Mouse (Mus musculus) ES-E14 (cell line): ENCODE measurements around the gene Sptbn2. TPM values are rescaled to one million over a fixed set of nuclear protein-coding genes. Genes with fewer than 3 reads are reported as not detected.
A peak's percentile ranks its signal among the peaks of the same experiment; 100 is the strongest.

Source experiments
- DNase-seq: peaks from one replicate; pipeline ENCODE4 v3.0.0-alpha.2; 2013; ENCODE audit warnings: low read depth, low spot score
- H3K27ac ChIP-seq: 2 replicates; pipeline ENCODE4 v1.5.1; 2012; ENCODE audit warnings: low read depth, mild to moderate bottlenecking, low read length, moderate library complexity, mixed read lengths; ENCODE audit not compliant: poor library complexity, insufficient read depth, severe bottlenecking
- H3K36me3 ChIP-seq: 2 replicates; pipeline ENCODE4 v1.6.1; 2012; ENCODE audit warnings: mild to moderate bottlenecking, low read length, moderate library complexity, mixed read lengths; ENCODE audit not compliant: control insufficient read depth, poor library complexity, insufficient read depth, severe bottlenecking
- H3K4me1 ChIP-seq, 2 experiments: fragments of 150-350 bp in 1 of 2; sonication (generic) in 1 of 2; 2 replicates each; pipeline ENCODE4 v1.6.1; 2012; ENCODE audit warnings: low read length in 2 of 2, mild to moderate bottlenecking in 1 of 2, mixed read lengths in 1 of 2; ENCODE audit not compliant: control insufficient read depth in 2 of 2, insufficient read depth in 2 of 2, poor library complexity in 1 of 2
- H3K4me3 ChIP-seq, 2 experiments: fragments of 150-350 bp in 1 of 2; sonication (generic) in 1 of 2; 2 replicates each; pipeline ENCODE4 v1.5.1; 2012; ENCODE audit warnings: low read length in 2 of 2, low read depth in 1 of 2, mild to moderate bottlenecking in 1 of 2, mixed read lengths in 1 of 2; ENCODE audit not compliant: insufficient read depth in 1 of 2, poor library complexity in 1 of 2, severe bottlenecking in 1 of 2
- H3K9ac ChIP-seq: 2 replicates; pipeline ENCODE4 v1.6.1; 2012; ENCODE audit warnings: low read depth, mild to moderate bottlenecking, low read length, mixed read lengths; ENCODE audit not compliant: poor library complexity, insufficient read depth, severe bottlenecking
- H3K9me3 ChIP-seq: fragments of 150-350 bp; sonication (generic); 2 replicates; pipeline ENCODE4 v1.6.1; 2012; ENCODE audit warnings: low read depth, mild to moderate bottlenecking, low read length; ENCODE audit not compliant: control insufficient read depth, insufficient read depth
- CHD2 ChIP-seq: IDR thresholded peaks from 2 replicates; pipeline ENCODE4 v1.6.1; 2014; ENCODE audit warnings: mild to moderate bottlenecking, low read depth, low read length, inconsistent platforms
- HCFC1 ChIP-seq: IDR thresholded peaks from 2 replicates; pipeline ENCODE4 v1.6.1; 2012; ENCODE audit warnings: low read length, inconsistent platforms, borderline replicate concordance; ENCODE audit not compliant: insufficient read depth
- MAFK ChIP-seq: IDR thresholded peaks from 2 replicates; pipeline ENCODE4 v1.6.1; 2014; ENCODE audit warnings: mild to moderate bottlenecking, low read depth, low read length, inconsistent platforms; ENCODE audit not compliant: insufficient read depth
- ZC3H11A ChIP-seq: IDR thresholded peaks from 2 replicates; pipeline ENCODE4 v1.6.1; 2012; ENCODE audit warnings: low read depth, mild to moderate bottlenecking, inconsistent platforms, low read length, borderline replicate concordance
- ZNF384 ChIP-seq: IDR thresholded peaks from 2 replicates; pipeline ENCODE4 v1.6.1; 2012; ENCODE audit warnings: low read depth, low read length, inconsistent platforms
- in situ Hi-C, 2 experiments: fragments of 600-800 bp; cut with MboI; formaldehyde crosslinking; loops; one replicate each; pipeline ENCODE4 v1.15.1; 2025; ENCODE audit warnings: low sequenced_read_pairs in 2 of 2, inconsistent platforms in 1 of 2; ENCODE audit not compliant: unreplicated experiment in 2 of 2
- total RNA-seq: library from RNA; depleted of rRNA; stranded (reverse); fragments of 300-350 nt; gene quantifications from 2 replicates; pipeline ENCODE4 v1.2.3, GENCODE M21; 2012

The Sptbn2 gene
- total RNA-seq, 1 experiment = 14.1 TPM

DNA sequence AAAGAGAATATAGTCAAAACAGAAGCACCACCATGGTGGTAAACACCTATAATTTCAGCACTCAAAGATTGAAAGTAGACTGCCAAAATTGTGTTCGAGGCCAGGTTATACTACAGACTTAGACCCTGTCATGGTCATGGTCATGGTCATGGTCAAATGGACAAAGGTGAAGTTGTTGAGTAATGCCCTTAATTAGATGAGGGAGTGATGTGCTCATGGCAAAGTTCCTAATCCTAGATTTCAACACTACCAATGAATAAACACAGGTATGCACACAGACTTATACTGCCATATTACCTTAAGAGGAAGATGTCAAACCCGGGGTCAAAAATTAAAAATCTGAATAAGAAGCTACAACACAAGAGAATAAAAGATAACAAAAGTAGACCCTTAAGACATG lies 75.3 kb downstream of the Sptbn2 start:
- H3K4me3 ChIP-seq = no peak overlapping the region
- DNase-seq = no peak
- no peaks in the 10 kb centered on the region for H3K9me3 ChIP-seq
- H3K4me1 ChIP-seq = peaks cover 6 to 8% of the 10 kb centered on the region in 2 experiments
- peaks cover 45% of the 10 kb centered on the region for H3K36me3 ChIP-seq
- H3K9ac ChIP-seq = no peak overlapping the region
- in situ Hi-C loops = no loop called here
- H3K27ac ChIP-seq = no peak overlapping the region
- TF ChIP-seq CHD2 = no peak
- no peak for TF ChIP-seq MAFK
- no peak for TF ChIP-seq HCFC1
- no peak for TF ChIP-seq ZC3H11A
- TF ChIP-seq ZNF384 = no peak

GRCm38 (mm10) chr19:4793281-4793830 lies 82.4 kb downstream of the Sptbn2 start:
- DNase-seq = no peak
- Histone ChIP-seq H3K4me1 (peaks cover 4 to 12% of the 10 kb centered on the region in 2 experiments), H3K9ac (peak overlapping the region; percentile 87), H3K4me3 (peak overlapping the region; percentile 87 to 90), H3K9me3 (no peaks in the 10 kb centered on the region), H3K27ac (peak overlapping the region; percentile 59; the same call in 1 of the 2 replicates), H3K36me3 (peaks cover 27% of the 10 kb centered on the region)
- in situ Hi-C loops = no loop called here
- TF ChIP-seq ZNF384 (no peak), ZC3H11A (no peak), CHD2 (no peak), HCFC1 (no peak; the same call in 1 of the 2 replicates), MAFK (no peak)

GRCm38 (mm10) chr19:4793831-4794422 lies 83.0 kb downstream of the Sptbn2 start, which contains the start of gene Rbm4:
Gene Rbm4 (minus strand): TSS chr19:4793901.
- in situ Hi-C loops = no loop called here
- H3K9ac ChIP-seq = peak within 1 kb of the TSS; percentile 87
- H3K27ac ChIP-seq = peak within 1 kb of the TSS; percentile 76
- peak; percentile 81 for TF ChIP-seq CHD2
- TF ChIP-seq ZC3H11A = no peak
- DNase-seq = peak; percentile 98
- no peaks in the 10 kb centered on the region for H3K9me3 ChIP-seq
- peak within 1 kb of the TSS; percentile 87 to 90 for H3K4me3 ChIP-seq
- peaks cover 4 to 10% of the 10 kb centered on the region in 2 experiments for H3K4me1 ChIP-seq
- H3K36me3 ChIP-seq = peaks cover 28% of the 10 kb centered on the region

DNA sequence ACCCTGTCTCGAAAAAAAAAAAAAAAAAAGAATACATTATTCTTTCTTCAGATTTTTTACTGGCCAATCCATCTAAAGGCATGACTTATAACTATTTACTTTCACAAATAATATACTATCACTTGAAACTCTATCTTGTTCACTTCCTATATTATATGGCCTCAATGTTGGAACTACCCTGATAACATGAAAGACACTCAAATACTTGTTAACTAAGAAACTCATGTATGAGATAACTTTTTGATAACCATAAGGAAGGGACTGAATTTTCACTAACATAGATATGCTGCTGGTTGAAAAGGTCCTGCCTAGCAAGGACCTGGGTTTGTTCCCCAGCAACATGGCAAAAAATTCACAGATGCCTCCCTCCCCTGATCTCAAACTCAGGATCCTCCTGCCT lies 85.0 kb downstream of the Sptbn2 start:
- no peak overlapping the region for H3K4me3 ChIP-seq

More for the DNA sequence above, 85.0 kb downstream of the Sptbn2 start:
- H3K9ac ChIP-seq = no peak overlapping the region
- in situ Hi-C loops = no loop called here
- DNase-seq = no peak
- TF ChIP-seq ZC3H11A (no peak), HCFC1 (no peak), CHD2 (no peak), ZNF384 (no peak), MAFK (no peak)
- no peak overlapping the region for H3K27ac ChIP-seq
- peaks cover 32% of the 10 kb centered on the region for H3K36me3 ChIP-seq
- no peaks in the 10 kb centered on the region for H3K9me3 ChIP-seq
- peaks cover 7 to 8% of the 10 kb centered on the region in 2 experiments; a peak in 3 of 4 replicates for H3K4me1 ChIP-seq
